Mouse (Mus musculus) telencephalon, adult 2 months (tissue): Measurements from ENCODE around the gene Mbtps1.

Experiments used
- DNase-seq: peaks from one replicate; pipeline ENCODE4 v3.0.0-alpha.2; 2011; ENCODE audit warnings: low read depth, low spot score

Gene Mbtps1

DNA sequence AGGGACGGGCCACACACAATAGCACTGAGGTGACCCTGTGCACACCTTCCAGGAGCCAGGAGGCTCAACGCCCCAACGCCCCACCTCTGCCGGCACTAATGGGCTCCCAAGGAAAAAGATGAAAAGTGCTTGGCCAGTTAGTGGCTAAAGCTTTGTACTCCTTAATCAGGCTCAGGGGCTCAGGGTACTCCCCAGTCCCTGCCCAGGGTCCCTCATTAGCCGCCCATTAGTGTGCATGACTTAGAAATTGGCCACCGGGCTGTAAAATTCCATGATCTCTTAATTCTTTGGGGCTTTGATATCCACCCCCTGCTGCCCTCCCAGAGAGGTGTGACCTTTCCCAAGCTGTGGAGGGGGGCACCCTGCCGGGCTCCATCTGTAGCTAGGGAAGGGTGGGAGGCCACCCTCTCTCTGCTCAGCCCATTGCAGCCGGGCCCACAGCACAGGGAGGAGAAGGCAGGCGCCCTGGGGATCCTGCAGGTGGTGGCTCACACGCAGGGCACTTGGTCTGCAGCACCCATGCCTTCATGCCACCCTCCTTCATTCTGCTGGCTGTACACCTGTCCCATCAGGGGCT lies 55.3 kb downstream of the Mbtps1 start:
- DNase-seq = no peak

- no peak for DNase-seq
Measured at GRCm38 (mm10) chr8:119502111-119502510, 56.4 kb downstream of the Mbtps1 start.

GRCm38 (mm10) chr8:119501598-119501997 lies 56.9 kb downstream of the Mbtps1 start, which contains the start of gene Slc38a8:
Gene Slc38a8, minus strand, starts transcription at chr8:119501698.
- DNase-seq = no peak

DNA sequence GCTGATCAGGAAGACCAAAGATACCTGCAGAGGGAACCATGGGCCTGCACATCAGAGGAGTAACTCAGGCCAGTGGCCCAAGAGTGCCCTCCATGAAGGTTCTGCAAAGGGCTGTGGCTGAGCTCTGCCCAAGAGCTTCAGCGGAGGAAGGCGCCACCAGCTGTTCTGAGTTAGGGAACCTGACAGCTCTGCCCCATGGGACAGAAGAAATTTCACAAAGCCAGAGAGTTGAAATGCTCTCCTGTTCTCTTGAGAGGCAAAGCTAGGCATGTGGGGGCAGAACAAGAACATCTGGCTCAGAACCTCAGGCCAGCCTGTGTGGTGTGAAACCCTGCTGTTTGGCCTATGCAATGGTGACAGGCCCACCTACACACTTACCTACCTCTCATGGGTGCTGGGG lies 58.7 kb downstream of the Mbtps1 start:
- no peak for DNase-seq

- no peak for DNase-seq
Measured at GRCm38 (mm10) chr8:119496848-119497247, 61.7 kb downstream of the Mbtps1 start.

DNA sequence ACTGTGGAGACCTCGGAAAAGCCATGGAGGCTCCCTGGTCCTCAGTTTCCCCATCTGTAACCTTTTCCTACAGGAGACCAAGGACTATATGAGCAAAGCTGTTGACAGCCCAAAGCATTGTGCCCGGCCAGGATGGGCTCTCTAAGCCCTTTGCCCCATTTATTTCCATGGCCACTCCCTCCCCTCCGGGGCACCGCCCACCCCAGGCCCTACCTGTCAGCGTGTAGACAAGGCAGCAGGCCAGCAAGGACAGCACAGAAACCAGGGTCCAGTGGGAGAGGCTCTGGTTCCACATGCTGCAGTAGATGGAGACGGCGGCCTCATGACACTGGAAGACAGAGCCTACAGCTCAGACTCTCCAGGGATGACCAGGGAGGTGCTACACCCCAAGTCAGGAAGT lies 71.4 kb downstream of the Mbtps1 start:
- no peak for DNase-seq

DNA sequence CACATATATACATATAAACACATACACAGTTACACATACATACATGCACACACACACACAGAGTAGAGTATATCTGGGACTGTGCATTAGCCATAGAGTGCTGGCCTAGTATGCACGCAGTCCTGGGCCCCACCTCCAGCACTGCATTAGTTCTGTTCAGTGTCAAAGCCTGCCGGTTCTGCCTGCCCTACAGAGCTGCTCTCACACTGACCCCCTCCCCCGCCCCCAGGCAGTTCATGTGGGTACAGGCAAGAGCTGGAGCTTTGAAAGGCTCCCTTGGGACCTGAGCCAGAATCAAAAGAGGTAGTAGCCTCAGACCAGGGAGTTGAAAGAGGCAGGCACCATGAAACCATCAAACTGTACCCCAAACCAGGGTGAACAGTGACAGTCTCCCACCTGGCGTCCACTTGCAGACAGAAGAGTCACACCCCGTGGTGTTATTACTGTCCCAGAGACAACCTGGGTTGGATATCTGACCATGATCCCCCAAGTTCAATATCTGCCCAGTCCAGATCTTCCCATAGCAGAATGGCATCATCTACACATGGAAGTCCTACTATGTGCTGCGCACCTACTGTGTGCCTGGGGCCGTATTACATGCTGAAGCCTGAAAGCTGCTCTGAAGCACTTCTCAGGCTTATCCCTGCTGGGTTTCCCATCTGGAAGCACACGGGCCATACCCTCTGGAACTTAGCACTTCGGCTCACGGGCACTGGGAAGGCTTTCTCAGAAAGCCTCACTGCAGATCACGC lies 74.2 kb downstream of the Mbtps1 start:
- no peak for DNase-seq

DNA sequence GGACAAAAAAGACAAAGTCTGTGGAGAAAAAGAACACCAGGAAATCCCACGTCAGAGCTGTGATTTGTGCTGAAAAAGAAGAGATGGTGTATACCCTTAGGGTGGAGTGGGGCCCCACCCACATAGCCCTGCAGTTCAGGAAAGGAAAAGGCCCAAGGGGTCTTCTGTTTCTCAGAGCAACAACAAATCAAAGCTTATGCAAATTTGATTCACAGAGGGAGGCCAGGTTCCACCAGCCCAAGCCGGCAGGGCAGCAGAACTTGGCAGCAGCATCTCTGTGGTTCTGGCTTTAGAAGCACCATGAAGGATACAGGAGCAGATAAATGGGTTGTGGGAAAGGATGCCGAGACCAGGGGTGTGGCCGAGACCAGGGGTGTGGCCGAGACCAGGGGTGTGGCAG lies 79.9 kb downstream of the Mbtps1 start:
- no peak for DNase-seq

DNA sequence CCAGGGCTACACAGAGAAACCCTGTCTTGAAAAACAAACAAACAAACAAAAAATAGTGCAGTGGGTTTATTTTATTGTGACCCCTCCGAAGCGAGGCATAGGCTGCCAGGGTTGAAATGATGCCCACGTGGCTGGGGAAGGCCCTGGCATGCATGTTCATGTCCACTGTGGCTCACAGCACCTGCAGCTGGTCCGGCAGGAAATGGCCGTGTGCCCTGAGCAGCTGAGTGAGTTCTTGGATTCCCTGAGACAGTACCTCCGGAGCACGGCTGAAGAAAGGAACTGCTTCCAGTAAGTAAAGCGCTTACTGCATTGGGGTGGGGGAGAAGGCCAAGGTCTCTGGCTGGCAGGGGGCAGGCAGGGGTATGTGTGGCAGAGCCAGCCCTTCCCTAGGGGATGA lies 90.4 kb downstream of the Mbtps1 start:
- no peak for DNase-seq

- no peak for DNase-seq
Measured at GRCm38 (mm10) chr8:119466794-119467193, 91.7 kb downstream of the Mbtps1 start.

- DNase-seq = peak; percentile 67
Measured at GRCm38 (mm10) chr8:119466105-119466504, 92.4 kb downstream of the Mbtps1 start.

GRCm38 (mm10) chr8:119463709-119464108 lies 94.8 kb downstream of the Mbtps1 start:
- DNase-seq = no peak

GRCm38 (mm10) chr8:119461356-119461755 lies 97.2 kb downstream of the Mbtps1 start:
- no peak for DNase-seq

DNA sequence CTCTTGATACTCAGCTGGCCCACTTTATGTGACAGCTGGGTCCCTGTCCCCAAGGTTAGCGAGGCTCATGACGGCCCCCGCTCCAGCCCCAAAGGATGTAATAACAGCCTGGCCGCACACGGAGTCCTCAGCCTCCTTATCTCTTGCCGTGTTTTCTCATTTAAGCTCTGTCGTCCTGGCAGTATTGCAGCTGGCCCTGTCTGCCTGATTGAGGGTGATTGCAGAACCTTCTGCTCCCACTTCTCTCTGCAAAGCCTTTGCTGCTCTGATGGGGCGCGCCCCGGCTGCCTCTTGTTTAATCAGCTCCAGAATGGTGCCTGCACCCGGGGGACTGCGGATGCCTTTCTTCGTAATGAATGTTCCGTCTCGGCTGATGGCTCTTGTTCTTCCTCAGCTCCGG lies 98.8 kb downstream of the Mbtps1 start:
- DNase-seq = no peak
